Mouse (Mus musculus): ENCODE measurements around the gene Cib4.
A peak's percentile ranks its signal among the peaks of the same experiment; 100 is the strongest.

The Cib4 gene

DNA sequence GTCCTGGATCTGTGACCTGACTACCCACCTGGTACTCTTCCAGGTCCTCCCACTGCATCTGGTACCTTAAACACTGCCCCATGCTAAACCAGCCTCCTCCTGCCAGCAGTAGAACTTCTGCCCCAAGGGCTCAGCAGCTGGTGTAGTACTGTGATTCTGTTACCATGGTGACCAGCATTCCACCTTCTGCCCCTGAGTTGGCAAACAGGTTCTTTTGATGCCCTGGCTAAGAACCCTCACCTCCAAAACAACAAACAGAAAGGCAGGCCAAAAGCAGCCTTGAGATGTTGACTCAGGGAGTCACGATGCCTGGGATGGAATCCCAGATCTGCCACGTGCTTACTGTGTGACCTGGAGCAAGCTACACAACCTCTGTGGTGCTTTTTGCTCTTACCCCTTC lies at the start of gene Cib4:
Gene Cib4, minus strand, starts transcription at position 139 of the 400 bp plus-strand sequence.
- no peak for DNase-seq (ENCODE audit: low spot score)

DNA sequence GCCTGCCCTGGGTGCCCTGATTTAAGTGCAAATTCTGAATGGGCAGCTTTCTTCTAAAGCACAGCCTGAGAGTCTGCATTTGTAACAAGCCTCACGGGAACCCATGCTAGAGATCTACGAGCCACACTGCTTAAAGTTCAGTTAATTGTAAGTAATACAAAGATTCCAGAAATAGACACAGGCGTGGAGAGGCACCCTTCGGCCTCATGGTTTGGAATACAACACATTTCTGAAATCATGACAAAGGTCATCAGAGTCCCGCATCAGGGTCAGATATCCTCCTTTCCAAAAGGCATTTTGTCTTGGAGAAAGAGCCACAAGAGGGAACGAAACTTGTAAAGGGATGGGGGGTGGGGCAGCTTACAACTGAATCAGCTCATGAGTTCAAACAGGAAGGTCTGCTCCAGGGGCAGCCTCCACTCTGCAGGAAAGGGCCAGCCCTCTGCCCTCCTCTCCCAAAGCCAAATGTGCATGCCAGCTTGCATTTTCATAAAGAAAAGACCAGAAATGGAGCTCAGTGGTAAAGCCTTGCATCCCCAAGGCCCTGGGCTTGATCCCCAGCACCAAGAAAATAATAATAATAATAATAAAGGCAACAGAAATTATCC lies 49.4 kb upstream of the Cib4 start:
- DNase-seq (ENCODE audit: low spot score), result no peak

DNA sequence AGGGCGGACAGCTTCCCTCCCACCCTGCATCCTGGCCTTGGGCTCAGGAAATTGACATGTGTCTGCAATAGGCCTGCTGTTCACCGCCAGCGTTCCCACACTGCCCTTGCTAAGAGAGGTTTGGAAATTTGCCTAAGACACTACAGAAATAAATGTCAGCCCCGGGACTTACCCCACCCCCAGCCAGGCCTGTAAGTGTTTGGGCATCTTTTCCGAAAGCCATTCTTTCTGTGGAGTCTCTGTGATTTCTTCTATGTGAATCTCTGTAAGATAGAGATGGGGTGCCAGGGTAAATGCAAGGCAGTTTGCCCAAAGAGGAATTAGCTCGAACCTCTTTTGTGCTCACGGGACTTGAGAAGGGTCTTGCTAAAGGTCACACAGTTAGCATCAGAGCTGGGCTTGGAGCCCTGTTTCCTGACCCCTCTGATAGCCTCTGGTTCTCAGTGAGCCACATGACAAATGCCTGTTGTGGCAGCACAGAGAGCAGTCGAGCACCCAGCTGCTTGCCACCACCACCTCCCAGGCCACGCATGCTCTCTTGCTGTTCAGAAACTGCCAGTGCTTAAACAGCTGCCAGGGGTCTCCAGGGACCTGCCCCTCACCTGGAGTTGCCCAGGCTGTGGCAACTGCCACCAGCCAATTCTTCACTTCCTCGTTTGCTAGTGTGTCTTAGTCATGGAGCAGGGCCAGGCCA lies 48.3 kb upstream of the Cib4 start:
- no peak for DNase-seq (ENCODE audit: low spot score)

DNA sequence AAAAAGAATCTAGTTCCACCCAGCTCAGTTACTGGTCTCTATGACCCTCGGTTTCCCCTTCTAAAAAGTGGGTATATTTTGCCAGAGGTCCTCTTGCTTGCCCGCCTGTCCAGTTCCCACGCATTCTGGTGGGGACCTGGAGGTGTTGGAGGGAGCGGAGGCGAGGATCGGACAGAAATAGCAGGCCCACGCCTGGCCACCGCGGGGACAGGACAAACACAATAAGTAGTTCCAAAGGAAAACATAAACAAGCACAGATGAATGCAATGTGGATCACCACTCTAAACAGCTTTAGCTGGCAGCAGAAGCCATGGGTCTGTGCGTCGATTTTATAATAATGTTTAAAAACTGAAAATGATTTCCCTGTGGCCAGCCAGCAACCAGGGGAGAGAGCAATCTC lies 47.7 kb upstream of the Cib4 start:
- no peak for DNase-seq (ENCODE audit: low spot score)

DNA sequence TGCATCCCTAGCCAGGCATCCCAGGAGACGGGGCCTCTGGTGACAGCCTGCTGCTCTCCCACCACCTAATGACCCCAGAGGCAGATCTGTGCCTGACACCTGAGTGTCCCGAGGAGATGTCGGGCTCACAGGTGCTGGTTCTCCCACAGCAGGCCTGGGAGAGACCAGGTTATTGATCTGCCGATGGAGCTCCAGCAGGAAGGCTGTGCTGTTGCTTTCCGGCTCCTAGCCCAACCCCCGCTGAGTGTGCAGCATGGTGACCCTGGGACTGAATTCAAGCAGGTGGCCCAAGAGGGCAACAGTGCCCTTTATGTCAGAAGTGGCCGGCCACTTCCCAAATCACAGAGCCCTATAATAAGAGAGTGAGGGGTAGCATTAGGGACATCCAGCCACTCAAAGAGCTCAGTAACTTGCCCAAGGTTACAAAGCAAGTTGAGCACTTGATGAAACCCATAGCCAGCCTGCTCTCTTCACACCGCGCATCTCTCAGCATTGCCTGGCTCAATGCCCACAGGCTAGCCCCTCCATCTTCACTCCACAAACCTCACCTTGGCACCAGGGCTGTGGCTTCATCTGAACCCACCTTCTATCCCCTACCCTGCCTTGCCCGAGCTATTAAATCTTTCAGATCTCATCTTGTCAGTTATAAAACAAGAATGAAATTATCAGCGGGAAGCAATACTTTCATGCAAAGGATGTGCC lies 46.8 kb upstream of the Cib4 start:
- DNase-seq (ENCODE audit: low spot score), result no peak

DNA sequence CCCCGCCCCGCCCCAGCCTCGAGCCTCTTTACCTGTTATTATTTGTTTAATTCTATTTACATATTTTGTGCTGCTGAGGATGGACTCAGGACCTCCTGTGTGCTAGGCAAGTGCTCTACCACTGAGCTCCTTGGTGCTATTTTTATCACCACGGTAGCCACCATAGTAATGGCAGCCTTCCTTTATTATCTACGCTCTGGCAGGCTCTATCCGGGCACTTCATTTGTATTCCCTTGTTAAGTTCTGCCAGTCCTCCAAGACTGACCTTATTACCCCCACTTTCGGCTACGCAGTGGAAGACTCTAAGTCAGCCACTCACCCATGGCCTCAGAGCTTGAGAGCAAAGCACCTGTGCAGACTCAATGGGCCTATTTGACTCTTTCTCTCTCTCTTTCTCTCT lies 46.1 kb upstream of the Cib4 start:
- no peak for DNase-seq (ENCODE audit: low spot score)

DNA sequence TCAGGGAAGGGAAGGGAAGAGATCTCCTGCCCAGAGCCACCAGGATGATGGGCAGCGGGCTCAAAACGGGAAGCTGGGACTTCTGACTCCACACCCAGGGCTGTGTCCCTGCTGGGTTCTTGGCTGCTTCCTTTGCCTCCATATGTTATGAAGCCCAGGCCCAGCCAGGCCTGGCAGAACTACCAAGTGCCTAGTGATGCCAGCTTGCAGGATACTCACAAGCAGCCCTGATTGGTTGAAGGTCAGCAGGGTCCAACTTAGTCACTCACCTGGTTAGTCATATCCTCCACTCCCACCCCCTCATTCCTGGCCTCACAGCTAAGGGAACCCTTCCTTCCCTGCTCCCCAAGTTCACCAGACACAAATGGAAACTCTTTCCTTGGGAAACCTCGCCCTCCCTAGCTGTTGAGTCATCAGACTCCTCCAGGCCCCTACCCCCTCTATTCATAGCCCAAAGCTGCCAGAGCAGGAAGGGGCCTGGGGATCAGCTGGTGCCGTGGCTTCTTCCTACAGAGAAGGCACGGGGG lies 45.6 kb upstream of the Cib4 start:
- no peak for DNase-seq (ENCODE audit: low spot score)

DNA sequence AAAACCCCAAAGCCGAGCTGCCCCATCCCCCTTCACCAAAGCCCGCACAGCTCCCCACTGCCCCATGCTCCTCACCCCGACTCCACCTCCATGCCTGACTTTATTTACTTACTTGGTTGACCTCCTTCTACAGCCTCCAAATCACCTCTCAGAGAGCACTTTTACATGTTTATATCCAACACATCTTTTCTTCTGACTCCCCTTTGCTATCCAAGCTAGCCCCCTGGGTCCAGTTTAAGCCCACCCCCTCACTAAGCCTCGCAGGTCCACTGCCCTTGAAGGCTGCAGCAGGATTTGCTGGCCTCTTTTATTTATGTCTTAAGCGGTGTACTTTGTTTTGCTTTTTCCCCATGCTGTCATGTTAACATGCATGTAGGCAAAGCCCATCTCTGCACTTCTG lies 44.6 kb upstream of the Cib4 start:
- DNase-seq (ENCODE audit: low spot score), result no peak

DNA sequence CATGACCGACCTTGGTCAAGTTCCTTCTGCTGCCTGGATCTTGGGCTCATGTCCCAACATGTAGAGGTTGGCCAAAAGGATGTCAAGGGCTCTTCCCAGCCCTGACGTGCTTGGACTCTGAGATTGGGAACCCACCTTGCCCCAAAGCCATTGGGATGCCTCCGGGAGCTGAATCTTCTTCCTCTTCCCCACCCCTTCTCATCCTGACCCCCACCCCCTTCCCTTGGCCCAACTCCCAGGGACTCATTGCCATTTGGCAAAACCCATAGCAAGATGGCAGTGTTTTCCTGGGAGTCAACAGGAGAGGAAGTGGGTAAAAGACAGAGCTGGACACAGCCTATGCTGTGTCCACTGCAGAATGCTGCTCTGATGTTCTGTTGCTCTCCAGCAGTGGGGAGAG lies 43.9 kb upstream of the Cib4 start:
- DNase-seq (ENCODE audit: low spot score), result no peak

DNA sequence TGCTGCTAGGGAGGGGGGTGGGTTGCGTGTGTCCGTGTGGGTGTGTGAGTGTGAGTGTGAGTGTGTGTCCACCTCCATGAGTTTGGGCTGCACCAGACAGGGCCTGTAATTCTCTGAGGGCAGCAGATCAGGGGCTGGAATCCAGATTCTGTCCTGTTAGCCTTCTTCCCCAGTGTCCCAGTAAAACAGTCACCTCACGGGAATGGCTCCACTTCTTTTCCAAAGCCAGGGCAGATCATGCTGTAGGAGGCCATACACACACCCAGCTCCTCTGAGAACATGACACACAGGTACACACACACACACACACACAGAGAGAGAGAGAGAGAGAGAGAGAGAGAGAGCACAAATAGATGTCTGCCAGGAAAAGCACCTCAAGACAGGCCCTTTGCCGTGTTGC lies 43.4 kb upstream of the Cib4 start:
- DNase-seq (ENCODE audit: low spot score), result no peak

DNA sequence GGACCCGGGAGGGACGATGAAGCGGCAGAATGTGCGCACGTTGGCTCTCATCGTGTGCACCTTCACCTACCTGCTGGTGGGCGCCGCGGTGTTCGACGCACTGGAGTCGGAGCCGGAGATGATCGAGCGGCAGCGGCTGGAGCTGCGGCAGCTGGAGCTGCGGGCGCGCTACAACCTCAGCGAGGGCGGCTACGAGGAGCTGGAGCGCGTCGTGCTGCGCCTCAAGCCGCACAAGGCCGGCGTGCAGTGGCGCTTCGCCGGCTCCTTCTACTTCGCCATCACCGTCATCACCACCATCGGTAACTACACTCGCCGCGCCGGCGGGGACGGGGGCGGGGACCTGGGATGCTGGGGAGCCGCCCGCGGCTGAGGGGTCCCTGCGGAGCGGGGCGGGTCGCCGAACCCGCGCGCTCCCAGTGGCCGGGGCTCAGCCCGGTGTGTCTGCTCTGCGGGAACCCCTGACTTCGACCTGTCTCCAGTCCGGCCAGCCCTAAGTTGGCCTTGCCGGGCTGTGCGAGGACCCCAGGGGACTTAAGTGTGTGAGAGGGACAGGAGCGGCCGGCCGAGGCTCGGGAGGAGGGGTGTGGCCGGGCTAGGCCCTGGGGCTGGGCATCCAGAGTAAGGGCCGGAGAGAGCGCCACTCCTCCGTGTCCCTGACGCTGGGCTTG lies 42.8 kb upstream of the Cib4 start:
- DNase-seq (ENCODE audit: low spot score), result no peak

DNA sequence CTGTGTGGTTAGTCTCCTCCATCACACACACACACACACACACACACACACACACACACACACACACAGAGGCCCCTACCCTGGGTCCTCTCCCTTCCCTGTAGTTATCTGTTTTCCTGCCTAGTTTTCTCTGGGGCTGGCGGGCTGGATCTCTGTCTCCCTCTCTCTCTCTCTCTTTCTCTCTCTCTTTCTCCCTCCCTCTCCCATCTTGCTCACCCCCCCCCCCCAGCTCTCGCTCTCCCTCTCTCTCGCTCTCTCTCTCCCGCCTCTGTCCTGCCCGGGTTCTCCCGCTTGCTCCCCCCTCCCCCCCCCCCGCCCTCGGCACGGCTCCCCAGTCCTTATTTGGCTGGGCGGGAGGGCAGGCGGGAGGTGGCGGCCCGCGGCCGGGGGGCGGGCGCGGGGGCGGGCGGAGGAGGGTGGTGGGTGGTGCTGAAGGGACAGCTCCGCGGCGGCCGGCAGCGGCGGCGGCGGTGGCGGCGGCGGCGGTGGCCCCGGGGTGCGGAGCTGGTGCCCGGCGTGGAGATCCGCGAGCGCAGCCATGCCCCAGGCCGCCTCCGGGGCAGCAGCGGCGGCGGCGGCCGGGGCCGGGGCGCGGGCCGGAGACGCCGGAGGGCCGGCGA lies 42.2 kb upstream of the Cib4 start, which contains the start of gene Kcnk3:
Gene Kcnk3, plus strand, starts transcription at position 490 of the 620 bp plus-strand sequence.
- peak; percentile 58 for DNase-seq (ENCODE audit: low spot score)

DNA sequence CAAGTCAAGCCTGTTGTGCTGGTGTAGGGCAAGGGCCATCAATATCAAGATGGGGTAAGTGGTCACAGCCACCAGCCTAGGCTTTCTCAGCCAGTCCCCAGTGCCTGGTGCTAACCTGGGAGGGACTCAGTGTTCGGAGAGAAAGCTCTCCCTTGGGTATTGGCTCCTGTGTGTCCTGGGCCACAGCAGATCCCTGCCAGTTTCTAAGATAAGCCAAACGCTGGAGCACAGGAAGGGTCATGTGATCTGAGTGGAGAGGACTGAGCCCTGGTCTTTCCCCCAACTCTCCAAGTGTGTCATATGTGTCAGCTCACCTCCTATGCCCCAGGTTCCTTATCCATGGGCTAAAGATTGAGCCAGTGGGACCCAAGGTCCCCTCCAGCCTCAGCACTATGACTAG lies 41.5 kb upstream of the Cib4 start:
- DNase-seq (ENCODE audit: low spot score), result no peak

DNA sequence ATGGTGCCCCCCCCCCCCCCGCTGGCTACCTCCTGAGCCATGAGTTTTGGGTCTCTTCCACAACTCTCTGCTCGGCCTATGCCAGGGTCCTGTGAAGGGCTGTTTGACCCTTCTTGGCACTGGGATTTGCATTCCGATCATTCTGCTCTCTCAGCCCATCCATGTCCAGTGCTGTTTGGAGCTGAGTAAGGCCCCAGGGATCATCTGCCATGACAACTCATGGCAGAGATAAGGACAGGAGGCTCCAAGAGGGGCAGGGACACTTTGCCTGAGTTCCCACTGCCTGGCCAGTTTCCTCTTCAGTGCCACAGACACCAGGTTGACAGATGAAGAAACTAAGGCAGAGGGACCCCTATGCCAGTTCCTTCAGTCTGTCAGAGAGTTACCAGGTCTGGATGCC lies 41.0 kb upstream of the Cib4 start:
- no peak for DNase-seq (ENCODE audit: low spot score)

DNA sequence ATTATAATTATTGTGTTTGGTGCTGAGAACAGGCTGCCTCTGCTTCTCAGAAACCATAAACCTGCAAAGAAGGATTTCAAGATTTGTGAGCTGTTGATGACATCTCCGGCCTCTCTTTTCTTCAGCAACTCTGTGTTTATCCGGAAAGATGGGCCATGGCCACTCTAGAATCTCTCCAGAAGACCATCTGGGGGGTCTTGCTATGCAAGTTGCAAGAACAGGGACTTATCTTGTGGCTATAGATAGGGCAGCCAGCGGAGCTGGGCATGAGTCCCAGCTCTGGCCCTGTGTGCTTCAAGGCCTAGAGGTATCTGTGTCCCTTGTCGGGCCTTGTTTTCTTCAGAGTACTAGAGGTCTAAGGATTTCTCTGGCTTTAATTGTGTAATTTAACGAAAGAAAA lies 36.4 kb upstream of the Cib4 start:
- no peak for DNase-seq (ENCODE audit: low spot score)

DNA sequence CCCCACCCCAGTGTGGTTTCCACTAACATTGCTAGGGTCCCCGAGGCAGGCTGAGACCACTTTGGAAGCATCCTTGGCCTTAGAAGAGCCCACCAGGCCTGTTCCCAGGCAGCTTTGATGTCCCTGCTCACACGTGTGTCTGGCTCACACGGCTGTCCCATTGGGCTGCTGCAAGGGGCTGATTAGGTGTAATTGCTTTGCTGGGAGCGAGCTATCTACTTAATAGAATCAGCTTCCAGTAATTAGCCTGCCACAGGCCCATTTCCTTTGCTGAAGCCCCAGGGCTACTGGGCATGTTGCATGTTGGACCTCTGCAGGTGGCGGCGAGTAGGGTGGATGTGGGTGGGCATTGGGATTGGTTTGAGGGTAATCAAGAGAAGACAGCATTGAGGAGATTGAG lies 35.1 kb upstream of the Cib4 start:
- DNase-seq (ENCODE audit: low spot score), result no peak

DNA sequence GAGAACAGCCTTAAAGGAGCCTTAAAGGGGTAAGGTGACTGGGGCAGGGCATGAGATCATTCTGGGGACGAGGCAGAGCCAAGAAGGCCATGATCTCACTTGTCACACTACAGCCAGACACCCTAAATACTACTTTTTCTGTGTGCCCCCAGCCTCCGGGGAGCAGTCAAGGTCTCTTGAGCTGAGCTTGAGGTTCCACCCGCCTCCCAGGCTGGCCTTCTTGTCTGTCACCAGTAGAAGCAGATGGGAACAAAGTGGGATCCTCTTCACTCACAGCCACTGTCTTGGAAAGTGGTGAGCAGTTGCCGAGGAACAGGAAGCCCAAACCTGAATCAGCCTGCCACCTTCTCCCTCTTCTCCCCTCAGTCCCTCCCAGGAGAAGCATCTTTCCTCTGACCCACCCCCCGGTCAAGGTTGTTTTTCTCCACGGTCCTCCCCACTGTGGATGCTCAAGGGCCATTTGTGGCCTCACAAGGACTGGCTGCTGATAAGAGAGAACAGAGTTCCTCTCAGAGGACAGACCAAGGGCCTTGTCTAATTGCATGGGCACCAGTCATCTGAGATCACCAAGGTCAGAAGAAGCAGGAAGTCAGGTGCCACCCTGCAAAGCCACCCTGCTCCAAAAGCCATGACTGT lies 32.9 kb upstream of the Cib4 start:
- no peak for DNase-seq (ENCODE audit: low spot score)

DNA sequence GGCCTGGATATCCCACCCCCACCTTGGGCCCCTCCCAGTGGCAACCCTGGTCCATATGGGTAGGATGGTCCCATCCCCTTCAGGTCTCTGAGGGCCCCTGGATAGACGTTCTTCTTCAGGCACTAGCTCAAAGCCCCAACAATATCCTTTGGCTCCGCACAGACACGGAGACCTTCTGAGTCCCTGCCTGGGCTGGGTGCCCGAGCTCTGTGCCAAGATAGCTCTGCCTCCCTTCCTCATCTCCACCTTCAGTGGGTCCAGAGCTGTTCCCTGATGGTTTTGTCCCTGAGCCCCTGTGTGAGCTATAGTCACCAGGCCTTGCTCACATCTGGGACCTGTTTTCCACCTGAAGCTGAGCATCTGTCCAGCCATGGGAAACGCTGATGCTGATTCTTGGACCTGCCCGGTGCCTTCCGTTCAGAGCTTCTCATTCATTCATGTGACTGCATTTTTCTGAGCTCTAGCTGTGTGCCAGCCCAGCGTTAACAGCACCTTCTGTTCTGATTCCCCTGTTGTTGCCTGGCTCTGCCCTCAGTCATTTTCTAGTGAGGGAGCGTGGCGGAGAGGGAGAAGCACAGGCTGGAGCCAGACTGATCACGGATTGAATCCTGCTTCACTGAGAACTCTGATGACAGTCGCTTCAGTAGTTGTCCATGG lies 32.1 kb upstream of the Cib4 start:
- no peak for DNase-seq (ENCODE audit: low spot score)

DNA sequence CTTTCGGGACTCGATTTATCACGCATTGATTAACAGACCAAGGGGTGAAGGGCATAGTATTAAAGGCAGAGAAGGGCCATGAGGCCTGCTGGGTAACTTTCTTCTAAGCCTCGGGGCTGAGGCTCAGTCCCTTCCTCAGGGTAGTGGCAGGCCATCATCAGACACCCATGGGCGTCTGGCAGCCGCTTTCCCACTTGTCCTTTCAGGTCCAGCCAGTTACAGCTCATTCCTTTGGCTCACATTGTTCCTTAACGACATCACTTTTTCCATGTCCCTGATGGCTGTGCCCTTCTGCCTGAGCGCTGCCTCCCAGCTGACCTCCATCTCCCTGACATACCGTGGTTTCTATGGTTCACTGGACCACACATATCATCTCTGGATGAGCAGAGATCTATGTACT lies 31.6 kb upstream of the Cib4 start:
- no peak for DNase-seq (ENCODE audit: low spot score)

DNA sequence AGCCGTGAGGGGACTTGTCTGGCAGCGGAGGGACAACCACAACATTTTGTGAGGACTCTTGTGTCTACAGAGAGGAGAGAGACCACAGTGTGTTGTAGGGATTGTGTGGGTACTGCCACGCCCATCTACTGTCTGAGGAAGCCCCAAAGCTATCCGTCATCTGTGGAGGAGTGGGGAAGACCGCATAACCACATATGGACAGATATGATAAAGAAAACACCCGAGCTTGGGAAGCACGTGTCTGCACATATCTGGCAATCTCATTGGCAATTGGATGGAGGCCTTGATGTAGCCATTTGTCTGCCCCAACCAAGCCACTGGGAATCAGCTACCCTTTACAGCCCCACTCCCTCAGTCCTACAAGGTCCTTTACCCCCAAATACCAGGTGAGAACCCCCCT lies 30.6 kb upstream of the Cib4 start:
- no peak for DNase-seq (ENCODE audit: low spot score)

DNA sequence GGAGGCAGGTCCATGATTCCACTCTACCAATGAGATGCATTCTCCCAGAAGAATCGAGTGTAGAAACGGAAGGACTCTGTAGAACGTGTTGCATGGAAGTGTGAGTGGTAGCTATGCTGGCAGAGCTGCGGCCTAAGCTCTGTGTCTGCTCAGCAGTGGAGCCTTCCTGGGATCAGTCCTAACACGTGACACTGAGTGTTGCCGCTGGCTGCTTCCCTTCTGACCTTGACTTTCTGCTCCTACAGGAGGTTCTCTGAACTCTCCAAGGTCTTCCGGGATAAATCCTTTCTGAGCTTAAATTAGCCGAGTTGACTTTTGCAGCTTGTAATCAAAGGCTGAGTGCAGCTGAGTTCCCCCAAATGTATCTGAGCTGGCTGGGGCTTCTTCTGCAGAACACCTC lies 28.7 kb upstream of the Cib4 start:
- DNase-seq (ENCODE audit: low spot score), result no peak
